Mouse (Mus musculus): ENCODE data around the gene D7Ertd443e. TPM values are rescaled to one million over a fixed set of nuclear protein-coding genes. Genes with fewer than 3 reads are reported as not detected.

Gene D7Ertd443e
- polyA plus RNA-seq, 1 experiment from 2014 or later = not detected

DNA sequence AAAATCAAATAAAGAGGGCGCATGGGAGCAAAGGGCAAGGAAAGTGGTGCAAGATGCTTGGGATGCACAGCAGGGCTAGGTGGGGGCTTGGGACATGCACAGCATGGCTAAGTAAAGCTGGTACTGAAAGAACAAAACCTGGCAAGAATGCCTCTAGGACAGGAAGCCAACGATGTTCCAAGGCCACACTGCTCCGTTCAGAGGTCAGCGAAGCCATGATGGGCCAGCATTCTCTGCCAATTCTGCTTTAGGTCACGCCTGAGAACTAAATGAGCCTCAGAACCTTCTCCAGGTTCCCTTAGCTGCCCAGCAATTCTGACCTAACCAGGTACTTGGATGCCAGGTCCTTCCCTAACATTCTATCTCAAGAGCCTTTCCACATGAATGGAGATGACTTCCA lies 13.2 kb downstream of the D7Ertd443e start:
- H3K4me1 ChIP-seq (replicated peaks) = no peaks in the 10 kb centered on the region
- no peak for ATAC-seq (ENCODE audit: insufficient read depth)

DNA sequence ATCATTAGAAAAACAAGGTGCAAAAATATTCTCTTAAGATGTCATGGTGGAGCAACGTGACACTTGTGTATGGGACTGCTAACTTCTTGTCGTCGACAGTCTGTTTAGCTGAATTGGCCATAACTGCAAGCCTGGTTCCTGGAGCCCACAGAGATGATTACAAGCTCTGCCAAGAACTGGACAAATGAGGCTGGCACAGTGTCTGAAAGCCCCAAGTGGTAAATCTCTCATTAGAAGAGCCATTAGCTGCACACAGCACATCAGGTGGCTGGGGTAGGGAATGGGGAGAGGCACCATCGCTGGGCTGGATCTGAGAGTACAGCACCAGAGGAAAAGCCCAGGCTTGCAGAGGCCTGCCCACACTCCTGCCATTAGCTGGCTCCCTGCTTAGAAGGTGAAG lies 16.2 kb downstream of the D7Ertd443e start:
- H3K4me3 ChIP-seq (replicated peaks) = no peak overlapping the region
- ATAC-seq (ENCODE audit: insufficient read depth) = no peak

More for the DNA sequence above, 13.2 kb downstream of the D7Ertd443e start:
- no peaks in the 10 kb centered on the region for H3K27me3 ChIP-seq
- H3K9me3 ChIP-seq (replicated peaks) = no peaks in the 10 kb centered on the region
- H3K36me3 ChIP-seq (replicated peaks) = no peaks in the 10 kb centered on the region
- H3K4me2 ChIP-seq = no peak overlapping the region
- no peak overlapping the region for H3K27ac ChIP-seq (replicated peaks)
- H3K4me3 ChIP-seq (replicated peaks) = no peak overlapping the region
- WGBS (ENCODE audit: insufficient replicate concordance) = 48% methylated on average over 5 of the region's 5 CpGs
- no peak overlapping the region for H3K9ac ChIP-seq

DNA sequence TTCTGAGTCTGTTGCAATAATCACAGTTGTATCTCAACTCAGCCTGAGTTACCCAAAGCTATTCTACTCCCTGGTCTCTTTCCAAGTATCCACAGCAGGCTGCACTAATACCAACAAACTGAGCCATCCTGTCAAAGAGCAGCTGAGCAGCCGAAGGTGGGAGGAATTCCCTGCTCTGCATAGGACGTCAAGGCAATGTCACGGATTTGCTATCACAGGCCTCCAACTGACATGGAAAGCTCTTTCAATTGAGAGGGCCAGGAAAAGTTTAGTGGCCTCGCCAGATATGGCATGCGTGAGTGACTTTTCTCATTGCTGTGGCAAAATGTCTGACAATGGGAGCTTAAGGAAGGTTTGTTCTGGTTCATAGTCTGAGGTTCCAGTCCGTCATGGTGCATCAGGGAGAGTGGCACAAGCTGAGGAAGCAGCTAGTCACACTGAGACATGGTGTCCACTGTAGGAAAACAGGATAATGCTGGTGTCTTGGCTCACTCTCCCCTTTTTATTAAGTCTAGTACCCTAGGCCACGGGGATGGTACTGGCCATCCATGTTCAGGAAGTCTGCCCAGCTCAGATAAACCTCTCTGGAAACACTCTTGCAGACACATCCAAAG lies 23.1 kb downstream of the D7Ertd443e start:
- H3K4me1 ChIP-seq (replicated peaks) = no peaks in the 10 kb centered on the region
- WGBS (ENCODE audit: insufficient replicate concordance) = 58% methylated on average over 7 of the region's 7 CpGs
- H3K27ac ChIP-seq (replicated peaks) = no peak overlapping the region
- H3K9ac ChIP-seq = no peak overlapping the region
- no peaks in the 10 kb centered on the region for H3K36me3 ChIP-seq (replicated peaks)
- H3K9me3 ChIP-seq (replicated peaks) = no peaks in the 10 kb centered on the region
- H3K4me2 ChIP-seq = no peak overlapping the region
- H3K4me3 ChIP-seq (replicated peaks) = no peak overlapping the region
- H3K27me3 ChIP-seq = no peaks in the 10 kb centered on the region
- ATAC-seq (ENCODE audit: insufficient read depth) = no peak

More for the DNA sequence above, 16.2 kb downstream of the D7Ertd443e start:
- H3K4me2 ChIP-seq = no peak overlapping the region
- H3K9ac ChIP-seq = no peak overlapping the region
- 66% methylated on average over 4 of the region's 4 CpGs for WGBS (ENCODE audit: insufficient replicate concordance)
- no peaks in the 10 kb centered on the region for H3K9me3 ChIP-seq (replicated peaks)
- H3K27me3 ChIP-seq = no peaks in the 10 kb centered on the region
- no peaks in the 10 kb centered on the region for H3K36me3 ChIP-seq (replicated peaks)
- H3K4me1 ChIP-seq (replicated peaks) = no peaks in the 10 kb centered on the region
- no peak overlapping the region for H3K27ac ChIP-seq (replicated peaks)

DNA sequence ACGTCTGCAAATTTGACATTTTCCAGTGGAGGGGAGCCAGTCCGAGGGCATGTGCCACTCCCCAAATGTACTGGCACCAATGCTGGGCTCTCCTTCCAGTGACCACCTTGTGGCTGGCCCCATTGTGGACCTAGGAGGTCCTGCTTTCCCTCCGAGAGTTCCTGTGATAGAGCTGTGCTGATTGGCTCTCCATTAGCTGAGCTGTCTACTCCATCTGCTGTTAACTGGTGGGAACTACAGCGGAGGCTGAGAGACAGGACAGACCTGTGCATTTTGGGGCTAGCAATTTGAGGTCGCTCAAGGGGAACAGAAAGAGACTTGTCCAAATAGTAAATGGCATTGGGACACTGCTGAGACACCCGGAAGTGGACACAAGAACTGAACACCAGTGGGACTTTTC lies 36.6 kb downstream of the D7Ertd443e start:
- 20% methylated on average over 6 of the region's 6 CpGs for WGBS (ENCODE audit: insufficient replicate concordance)

DNA sequence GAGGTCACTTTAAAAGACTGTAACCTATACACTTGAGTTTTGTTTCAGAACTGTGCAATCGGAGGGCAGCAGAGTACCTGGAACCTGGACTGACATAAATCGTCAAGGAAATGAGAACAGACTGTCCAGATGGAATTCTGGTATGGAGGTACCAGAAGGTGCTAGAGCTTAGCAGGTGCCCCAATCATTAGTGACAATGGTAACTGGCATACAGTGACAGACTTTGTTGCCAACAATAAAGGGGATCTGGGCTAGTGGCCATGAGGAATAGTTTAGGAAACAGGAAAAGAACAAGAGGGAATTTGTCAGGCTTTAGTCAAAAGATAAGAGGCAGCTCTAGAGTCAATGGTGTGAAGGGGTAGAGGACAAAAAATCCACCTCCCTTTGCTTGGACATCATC lies 43.3 kb downstream of the D7Ertd443e start:
- Histone ChIP-seq H3K27me3 (no peaks in the 10 kb centered on the region), H3K4me1 (replicated peaks) (no peaks in the 10 kb centered on the region), H3K9ac (no peak overlapping the region), H3K36me3 (replicated peaks) (no peaks in the 10 kb centered on the region), H3K4me2 (no peak overlapping the region), H3K9me3 (replicated peaks) (no peaks in the 10 kb centered on the region), H3K4me3 (replicated peaks) (no peak overlapping the region), H3K27ac (replicated peaks) (no peak overlapping the region)
- WGBS (ENCODE audit: insufficient replicate concordance) = 56% methylated on average over 2 of the region's 2 CpGs
- ATAC-seq (ENCODE audit: insufficient read depth) = no peak

More for the DNA sequence above, 36.6 kb downstream of the D7Ertd443e start:
- no peaks in the 10 kb centered on the region for H3K27me3 ChIP-seq
- no peak for ATAC-seq (ENCODE audit: insufficient read depth)
- H3K9ac ChIP-seq = no peak overlapping the region
- H3K4me2 ChIP-seq = no peak overlapping the region
- H3K27ac ChIP-seq (replicated peaks) = no peak overlapping the region
- no peak overlapping the region for H3K4me3 ChIP-seq (replicated peaks)
- no peaks in the 10 kb centered on the region for H3K4me1 ChIP-seq (replicated peaks)
- no peaks in the 10 kb centered on the region for H3K9me3 ChIP-seq (replicated peaks)
- no peaks in the 10 kb centered on the region for H3K36me3 ChIP-seq (replicated peaks)

DNA sequence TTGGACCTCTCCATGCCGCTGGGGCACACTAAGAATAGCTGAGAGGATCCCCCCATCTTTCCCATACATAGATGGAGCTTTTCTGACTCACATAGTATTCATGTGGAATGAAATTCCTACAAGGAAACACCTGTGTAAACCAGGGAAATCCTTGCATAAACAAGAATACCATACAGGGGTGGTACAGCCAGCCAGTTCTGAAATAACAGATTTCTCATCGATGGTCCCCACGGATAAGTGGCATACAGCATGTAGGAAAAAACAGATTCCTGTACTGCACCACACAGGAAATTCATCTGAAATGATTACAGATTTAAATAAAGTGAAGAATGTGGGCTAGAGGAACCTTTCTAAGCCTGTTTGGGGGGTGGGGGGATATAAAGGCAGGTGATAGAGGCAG lies 49.5 kb downstream of the D7Ertd443e start:
- Histone ChIP-seq H3K27me3 (no peaks in the 10 kb centered on the region), H3K4me2 (no peak overlapping the region), H3K4me3 (replicated peaks) (no peak overlapping the region), H3K9ac (no peak overlapping the region), H3K27ac (replicated peaks) (no peak overlapping the region), H3K4me1 (replicated peaks) (no peaks in the 10 kb centered on the region), H3K9me3 (replicated peaks) (no peaks in the 10 kb centered on the region), H3K36me3 (replicated peaks) (no peaks in the 10 kb centered on the region)
- WGBS (ENCODE audit: insufficient replicate concordance) = 51% methylated on average over 3 of the region's 3 CpGs
- ATAC-seq (ENCODE audit: insufficient read depth) = no peak

DNA sequence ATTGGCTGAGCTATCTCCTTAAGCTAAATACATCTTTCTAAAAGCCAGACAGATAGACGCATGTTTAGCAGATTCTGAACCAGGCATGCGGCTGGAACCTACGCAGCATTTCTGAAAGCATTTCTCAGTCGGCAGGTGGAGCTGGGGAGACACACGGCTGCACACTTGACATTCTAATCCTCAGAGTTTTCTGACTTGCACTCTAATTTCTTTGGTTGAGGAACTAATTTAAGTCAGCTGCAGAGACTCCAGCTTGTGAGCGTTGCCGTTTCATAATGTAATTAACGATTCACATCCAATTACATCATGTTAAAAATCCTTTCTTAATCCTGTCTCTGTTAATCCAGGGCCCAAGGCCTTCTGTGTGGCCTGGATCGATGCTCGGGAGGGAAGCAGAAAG lies 64.5 kb downstream of the D7Ertd443e start:
- no peaks in the 10 kb centered on the region for H3K27me3 ChIP-seq
- H3K27ac ChIP-seq (replicated peaks) = no peak overlapping the region
- H3K9ac ChIP-seq = no peak overlapping the region
- no peak for ATAC-seq (ENCODE audit: insufficient read depth)
- no peak overlapping the region for H3K4me2 ChIP-seq
- no peaks in the 10 kb centered on the region for H3K4me1 ChIP-seq (replicated peaks)
- no peak overlapping the region for H3K4me3 ChIP-seq (replicated peaks)
- 66% methylated on average over 10 of the region's 10 CpGs for WGBS (ENCODE audit: insufficient replicate concordance)
- no peaks in the 10 kb centered on the region for H3K36me3 ChIP-seq (replicated peaks)
- no peaks in the 10 kb centered on the region for H3K9me3 ChIP-seq (replicated peaks)

DNA sequence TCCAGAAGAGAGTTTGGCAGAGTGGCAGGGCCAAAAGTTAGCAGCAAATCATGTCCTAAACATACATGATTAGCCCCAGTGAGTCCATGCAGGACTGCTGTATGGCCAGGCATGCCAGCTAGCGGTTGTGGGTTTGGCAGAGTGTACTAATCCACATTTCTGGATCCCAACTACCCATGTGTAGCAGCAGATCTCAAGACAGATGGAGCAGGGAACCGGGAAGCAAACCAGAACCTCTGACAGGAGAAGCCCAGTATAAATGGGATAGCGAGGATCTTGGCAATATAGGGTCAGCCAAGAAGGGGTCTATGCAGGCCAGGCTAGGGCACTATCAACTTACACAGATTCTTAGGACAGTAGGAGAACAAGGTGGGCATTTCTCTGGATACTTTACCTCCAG lies 83.4 kb downstream of the D7Ertd443e start:
- no peaks in the 10 kb centered on the region for H3K9me3 ChIP-seq (replicated peaks)
- H3K4me1 ChIP-seq (replicated peaks) = no peaks in the 10 kb centered on the region
- no peak for ATAC-seq (ENCODE audit: insufficient read depth)
- no peak overlapping the region for H3K4me3 ChIP-seq (replicated peaks)
- H3K36me3 ChIP-seq (replicated peaks) = no peaks in the 10 kb centered on the region
- H3K27me3 ChIP-seq = no peaks in the 10 kb centered on the region
- WGBS (ENCODE audit: insufficient replicate concordance) = 47% methylated on average over 3 of the region's 3 CpGs
- no peak overlapping the region for H3K27ac ChIP-seq (replicated peaks)
- no peak overlapping the region for H3K9ac ChIP-seq
- H3K4me2 ChIP-seq = no peak overlapping the region

DNA sequence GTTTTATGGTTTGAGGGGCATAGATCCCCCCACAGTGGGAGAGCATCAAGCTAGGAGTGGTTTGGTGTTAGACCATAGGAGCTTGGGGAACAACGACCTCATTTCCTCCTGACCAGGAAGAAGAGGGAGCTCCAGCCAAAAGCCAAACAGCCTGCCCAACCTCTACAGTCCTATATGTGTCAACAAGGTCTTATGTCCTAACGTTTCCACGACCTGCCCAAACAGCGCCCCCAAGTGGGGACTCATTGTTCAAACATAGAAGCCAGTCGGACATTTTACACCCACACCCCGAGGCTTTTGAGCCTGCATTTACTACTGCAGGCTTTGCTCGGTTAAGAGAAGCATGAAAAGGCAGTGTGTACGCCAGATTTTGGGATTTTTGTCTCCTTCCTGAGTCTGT lies 84.2 kb downstream of the D7Ertd443e start:
- ATAC-seq (ENCODE audit: insufficient read depth) = no peak
- Histone ChIP-seq H3K9ac (no peak overlapping the region), H3K4me3 (replicated peaks) (no peak overlapping the region), H3K27me3 (no peaks in the 10 kb centered on the region), H3K4me1 (replicated peaks) (no peaks in the 10 kb centered on the region), H3K4me2 (no peak overlapping the region), H3K9me3 (replicated peaks) (no peaks in the 10 kb centered on the region), H3K27ac (replicated peaks) (no peak overlapping the region), H3K36me3 (replicated peaks) (no peaks in the 10 kb centered on the region)
- WGBS (ENCODE audit: insufficient replicate concordance) = 24% methylated on average over 8 of the region's 8 CpGs

DNA sequence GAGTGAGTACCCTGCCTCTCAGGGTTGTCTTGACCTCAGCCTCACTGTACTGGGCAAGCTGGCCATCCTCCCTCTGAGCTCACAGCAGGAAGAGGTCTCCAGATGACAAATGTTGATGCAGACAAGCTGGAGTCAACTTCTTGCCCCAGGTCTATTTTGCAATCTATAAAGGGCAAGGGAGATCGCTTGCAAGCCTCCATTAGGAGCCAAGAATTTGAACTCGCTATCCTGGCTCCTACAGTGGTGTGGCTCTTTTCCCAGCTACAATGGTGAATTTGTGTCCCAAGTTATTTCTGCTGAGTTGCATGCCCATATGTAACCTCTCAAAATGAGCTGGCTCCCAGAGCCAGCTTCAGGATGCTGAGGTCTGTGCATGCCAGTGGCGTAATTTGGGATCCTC lies 92.7 kb downstream of the D7Ertd443e start:
- H3K4me2 ChIP-seq = no peak overlapping the region
- no peak for ATAC-seq (ENCODE audit: insufficient read depth)
- 65% methylated on average over 3 of the region's 3 CpGs for WGBS (ENCODE audit: insufficient replicate concordance)
- no peak overlapping the region for H3K9ac ChIP-seq
- no peaks in the 10 kb centered on the region for H3K27me3 ChIP-seq
- no peak overlapping the region for H3K4me3 ChIP-seq (replicated peaks)
- no peaks in the 10 kb centered on the region for H3K36me3 ChIP-seq (replicated peaks)
- H3K9me3 ChIP-seq (replicated peaks) = no peaks in the 10 kb centered on the region
- no peaks in the 10 kb centered on the region for H3K4me1 ChIP-seq (replicated peaks)
- H3K27ac ChIP-seq (replicated peaks) = no peak overlapping the region

DNA sequence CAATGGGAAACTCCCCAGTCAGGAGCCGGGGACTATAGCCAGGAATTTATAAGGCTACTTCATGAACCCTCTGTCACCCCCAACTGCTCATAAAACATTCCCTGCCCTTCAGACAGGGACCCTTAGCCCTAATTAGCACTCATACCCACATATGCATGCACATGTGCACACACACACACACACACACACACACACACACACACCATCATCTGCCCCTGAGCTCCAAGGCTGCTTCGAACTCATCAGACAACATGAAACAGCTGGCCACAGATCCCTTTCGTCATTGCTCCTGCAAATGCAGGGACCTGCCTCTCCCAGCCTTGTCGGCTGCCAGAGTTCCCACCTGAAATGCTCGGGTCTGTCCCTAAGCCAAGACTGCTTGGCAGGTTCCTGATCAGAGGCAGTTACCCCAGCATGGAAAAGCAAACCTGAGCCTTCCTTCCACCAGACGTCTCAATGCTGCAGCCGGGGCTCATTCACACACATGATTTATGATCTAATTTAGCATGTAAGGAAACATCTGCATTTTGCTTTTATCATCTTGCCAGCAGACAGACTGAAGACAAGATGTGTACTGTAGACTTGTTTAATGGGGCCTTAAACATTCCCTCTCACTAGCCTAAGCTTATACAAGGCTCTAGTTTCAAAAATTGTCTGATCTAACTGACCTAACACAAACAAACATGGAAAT lies 95.7 kb downstream of the D7Ertd443e start:
- Histone ChIP-seq H3K4me2 (no peak overlapping the region), H3K36me3 (replicated peaks) (no peaks in the 10 kb centered on the region), H3K4me1 (replicated peaks) (no peaks in the 10 kb centered on the region), H3K9me3 (replicated peaks) (no peaks in the 10 kb centered on the region), H3K27me3 (no peaks in the 10 kb centered on the region), H3K27ac (replicated peaks) (no peak overlapping the region), H3K4me3 (replicated peaks) (no peak overlapping the region), H3K9ac (no peak overlapping the region)
- ATAC-seq (ENCODE audit: insufficient read depth) = no peak
- WGBS (ENCODE audit: insufficient replicate concordance) = 38% methylated on average over 7 of the region's 7 CpGs

DNA sequence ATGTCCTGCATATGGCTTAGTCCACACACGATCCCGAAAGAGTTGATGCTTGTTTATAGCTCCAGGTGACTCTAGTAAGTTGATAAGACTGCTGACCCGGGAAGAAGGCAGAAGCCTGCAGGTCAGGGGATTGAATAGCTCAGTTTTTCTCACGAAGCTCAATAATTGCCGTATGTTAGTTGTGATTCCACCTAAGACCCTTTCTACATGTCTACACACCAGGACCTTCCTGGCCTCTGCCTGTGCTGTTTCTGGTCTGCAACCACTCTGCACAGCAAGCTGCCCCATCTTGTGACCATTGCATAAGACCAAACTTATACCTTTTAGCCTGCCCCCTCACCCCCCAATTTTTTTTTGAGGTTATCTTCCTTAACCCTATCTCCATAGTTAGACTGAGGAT lies 96.3 kb downstream of the D7Ertd443e start:
- ATAC-seq (ENCODE audit: insufficient read depth) = no peak
- no peaks in the 10 kb centered on the region for H3K36me3 ChIP-seq (replicated peaks)
- no peak overlapping the region for H3K4me2 ChIP-seq
- no peak overlapping the region for H3K27ac ChIP-seq (replicated peaks)
- no peak overlapping the region for H3K9ac ChIP-seq
- no peaks in the 10 kb centered on the region for H3K4me1 ChIP-seq (replicated peaks)
- no peaks in the 10 kb centered on the region for H3K9me3 ChIP-seq (replicated peaks)
- no peak overlapping the region for H3K4me3 ChIP-seq (replicated peaks)
- no peaks in the 10 kb centered on the region for H3K27me3 ChIP-seq
- WGBS (ENCODE audit: insufficient replicate concordance) = 63% methylated on average over 5 of the region's 5 CpGs
